Mouse (Mus musculus) lung, adult 2 months (tissue): ENCODE data around the gene Rplp0.

Source experiments
- CTCF ChIP-seq: fragments of 200-500 bp; IDR thresholded peaks from 2 replicates; pipeline ENCODE4 v1.5.1; 2011; ENCODE audit warnings: mild to moderate bottlenecking, low read length, control low read depth; ENCODE audit not compliant: insufficient read depth
- POLR2A ChIP-seq: fragments of 200-500 bp; IDR thresholded peaks from 2 replicates; pipeline ENCODE4 v1.6.1; 2011; ENCODE audit warnings: low read depth, mild to moderate bottlenecking, control low read depth, low read length, borderline replicate concordance; ENCODE audit errors: extremely low read depth

DNA sequence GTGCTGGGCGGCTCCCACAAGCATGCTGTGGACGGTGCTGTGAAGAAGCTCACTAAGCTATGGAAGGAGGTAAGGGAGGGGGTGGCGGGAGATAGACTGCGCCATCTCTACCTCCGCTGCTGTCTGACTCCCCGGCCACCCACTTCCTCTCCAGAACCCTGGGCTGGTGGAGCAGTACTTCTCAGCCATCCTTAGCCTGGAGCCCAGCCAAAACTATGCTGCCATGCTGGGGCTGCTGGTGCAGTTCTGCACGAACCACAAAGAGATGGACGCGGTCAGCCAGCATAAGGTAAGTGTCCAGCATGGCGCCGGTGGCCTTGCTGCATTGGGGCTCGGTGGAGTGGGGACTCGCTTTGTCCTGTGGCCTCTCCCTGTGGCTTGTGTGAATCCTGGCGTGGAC, 19.7 kb downstream of the Rplp0 start:
- TF ChIP-seq POLR2A, result no peak
- TF ChIP-seq CTCF, result no peak
